Mouse (Mus musculus): ENCODE measurements at regions not wholly inside any gene's neighbourhood (a gene's known extent, or its start where the extent isn't known, plus 50 kb on each side); places are given as distances from the start of the nearest gene placed in this dataset.

DNA sequence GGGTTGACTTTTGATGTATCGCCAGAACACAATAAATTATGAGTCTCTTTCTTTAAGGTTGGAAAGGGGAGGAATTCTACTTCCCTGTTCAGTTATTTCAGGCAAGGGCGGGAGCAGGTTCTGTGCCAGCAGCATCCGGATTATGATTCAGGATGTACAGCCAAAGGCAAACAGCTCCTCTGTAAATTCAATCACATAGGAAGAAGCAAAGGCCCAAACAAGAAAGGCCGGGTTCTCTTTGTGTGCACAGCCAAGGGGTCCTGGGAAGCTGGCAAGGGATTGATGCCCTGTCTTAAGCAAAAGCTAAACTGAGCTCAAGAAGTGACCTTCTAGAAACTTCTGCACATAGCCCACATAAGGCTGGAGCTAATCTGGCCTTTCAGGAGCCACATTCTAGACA lies 135.9 kb upstream of the Hes1 start:
- no peaks in the 10 kb centered on the region for H3K36me3 ChIP-seq (ENCODE audit: insufficient read depth, low read length)
- no peak overlapping the region for H3K4me2 ChIP-seq (ENCODE audit: low read depth, low read length, poor library complexity, severe bottlenecking)
- H3K27ac ChIP-seq (ENCODE audit: low read depth, low read length), result no peak overlapping the region
- no peaks in the 10 kb centered on the region for H3K9me3 ChIP-seq (ENCODE audit: low read length)
- ATAC-seq (ENCODE audit: low FRiP score) (no peak), DNase-seq (ENCODE audit: low spot score) (no peak)
- no peak overlapping the region for H3K9ac ChIP-seq (replicated peaks; ENCODE audit: low read length, poor library complexity, severe bottlenecking)
- H3K4me1 ChIP-seq (ENCODE audit: insufficient read depth, low read length), result no peaks in the 10 kb centered on the region
- no peak for TF ChIP-seq CTCF (IDR thresholded peaks at IDR 0.05)
- no peak overlapping the region for H3K4me3 ChIP-seq (ENCODE audit: low read depth, low read length)
- H3K27me3 ChIP-seq (ENCODE audit: insufficient read depth, low read length), result no peaks in the 10 kb centered on the region
- WGBS, result 92% methylated on average over 4 of the region's 4 CpGs

DNA sequence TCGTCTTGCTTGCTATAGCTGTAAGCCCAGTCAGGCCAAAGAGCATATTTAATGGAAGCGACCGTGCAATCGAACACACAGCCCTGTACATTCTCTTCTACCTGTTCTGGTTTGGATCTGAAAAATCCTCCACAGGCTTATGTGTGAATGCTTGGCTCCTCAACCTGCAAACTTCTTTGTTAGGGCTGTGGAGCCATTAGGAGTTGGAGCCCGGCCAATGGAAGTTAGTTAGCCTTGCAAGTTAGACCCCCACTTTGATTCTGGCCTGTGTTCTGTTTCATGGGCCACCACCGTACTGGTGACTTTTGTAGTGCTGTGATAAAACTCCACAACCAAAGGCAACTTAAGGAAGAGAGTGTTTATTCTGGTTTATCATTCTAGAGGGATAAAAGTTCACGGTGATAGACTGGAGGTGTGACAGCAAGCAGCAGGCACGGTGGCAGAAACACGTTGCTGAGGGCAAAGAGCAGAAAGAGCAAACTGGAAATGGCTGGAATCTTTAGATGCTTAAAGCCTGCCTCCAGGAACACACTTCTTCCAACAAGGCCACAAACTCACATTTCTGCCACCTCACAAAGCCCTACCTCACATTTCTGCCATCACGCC lies 132.3 kb upstream of the Hes1 start:
- no peaks in the 10 kb centered on the region for H3K9me3 ChIP-seq (ENCODE audit: low read length)
- no peak for TF ChIP-seq CTCF (IDR thresholded peaks at IDR 0.05)
- no peaks in the 10 kb centered on the region for H3K4me1 ChIP-seq (ENCODE audit: insufficient read depth, low read length)
- H3K4me3 ChIP-seq (ENCODE audit: low read depth, low read length), result no peak overlapping the region
- no peak for DNase-seq (ENCODE audit: low spot score)
- no peak for ATAC-seq (ENCODE audit: low FRiP score)
- H3K36me3 ChIP-seq (ENCODE audit: insufficient read depth, low read length), result no peaks in the 10 kb centered on the region
- H3K27ac ChIP-seq (ENCODE audit: low read depth, low read length), result no peak overlapping the region
- H3K4me2 ChIP-seq (ENCODE audit: low read depth, low read length, poor library complexity, severe bottlenecking), result no peak overlapping the region
- no peaks in the 10 kb centered on the region for H3K27me3 ChIP-seq (ENCODE audit: insufficient read depth, low read length)
- no peak overlapping the region for H3K9ac ChIP-seq (replicated peaks; ENCODE audit: low read length, poor library complexity, severe bottlenecking)
- WGBS, result 88% methylated on average over 10 of the region's 10 CpGs

DNA sequence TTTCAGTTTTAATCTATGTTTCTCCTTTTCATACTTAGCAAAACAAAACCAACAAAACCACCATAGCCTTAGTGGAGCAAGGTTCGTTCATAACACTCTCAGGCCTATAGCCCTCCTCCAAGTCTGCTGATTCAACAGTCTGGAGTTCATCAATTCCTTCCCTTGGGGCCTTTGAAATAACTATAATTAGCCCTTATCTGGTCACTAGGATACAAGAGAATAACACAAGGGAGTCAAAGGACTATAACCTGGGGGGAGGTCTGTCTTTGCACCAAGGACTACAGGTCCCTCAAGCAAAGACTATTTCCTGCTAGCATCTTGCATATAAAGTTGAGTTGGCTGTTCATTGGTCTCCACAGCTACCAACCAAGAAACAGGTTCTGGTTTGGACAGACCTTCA lies 129.5 kb upstream of the Hes1 start:
- WGBS, result 91% methylated on average over 1 of the region's 1 CpGs
- Histone ChIP-seq H3K4me2 (ENCODE audit: low read depth, low read length, poor library complexity, severe bottlenecking) (no peak overlapping the region), H3K4me3 (ENCODE audit: low read depth, low read length) (no peak overlapping the region), H3K4me1 (ENCODE audit: insufficient read depth, low read length) (no peaks in the 10 kb centered on the region), H3K27me3 (ENCODE audit: insufficient read depth, low read length) (0 out of 2 replicates have a peak, but pooled peaks cover 2% of the 10 kb centered on the region), H3K9me3 (ENCODE audit: low read length) (no peaks in the 10 kb centered on the region), H3K36me3 (ENCODE audit: insufficient read depth, low read length) (no peaks in the 10 kb centered on the region), H3K27ac (ENCODE audit: low read depth, low read length) (no peak overlapping the region), H3K9ac (replicated peaks; ENCODE audit: low read length, poor library complexity, severe bottlenecking) (no peak overlapping the region)
- no peak for TF ChIP-seq CTCF (IDR thresholded peaks at IDR 0.05)
- no peak for ATAC-seq (ENCODE audit: low FRiP score)
- DNase-seq (ENCODE audit: low spot score), result no peak

GRCm38 (mm10) chr16:29938700-29939099 lies 125.5 kb upstream of the Hes1 start:
- 95% methylated on average over 9 of the region's 9 CpGs for WGBS
- Histone ChIP-seq H3K27ac (ENCODE audit: low read depth, low read length) (no peak overlapping the region), H3K27me3 (ENCODE audit: insufficient read depth, low read length) (0 out of 2 replicates have a peak, but pooled peaks cover 4% of the 10 kb centered on the region), H3K4me1 (ENCODE audit: insufficient read depth, low read length) (no peaks in the 10 kb centered on the region), H3K4me3 (ENCODE audit: low read depth, low read length) (no peak overlapping the region), H3K9ac (replicated peaks; ENCODE audit: low read length, poor library complexity, severe bottlenecking) (no peak overlapping the region), H3K9me3 (ENCODE audit: low read length) (no peaks in the 10 kb centered on the region), H3K36me3 (ENCODE audit: insufficient read depth, low read length) (no peaks in the 10 kb centered on the region), H3K4me2 (ENCODE audit: low read depth, low read length, poor library complexity, severe bottlenecking) (no peak overlapping the region)
- no peak for ATAC-seq (ENCODE audit: low FRiP score)
- TF ChIP-seq CTCF (IDR thresholded peaks at IDR 0.05), result no peak
- DNase-seq (ENCODE audit: low spot score), result no peak

GRCm38 (mm10) chr16:29939331-29939850 lies 124.8 kb upstream of the Hes1 start:
- H3K27me3 ChIP-seq (ENCODE audit: insufficient read depth, low read length), result 0 out of 2 replicates have a peak, but pooled peaks cover 4% of the 10 kb centered on the region
- ATAC-seq (ENCODE audit: low FRiP score) (no peak), DNase-seq (ENCODE audit: low spot score) (no peak)
- no peaks in the 10 kb centered on the region for H3K4me1 ChIP-seq (ENCODE audit: insufficient read depth, low read length)
- no peak overlapping the region for H3K9ac ChIP-seq (replicated peaks; ENCODE audit: low read length, poor library complexity, severe bottlenecking)
- WGBS, result 89% methylated on average over 8 of the region's 8 CpGs
- no peak overlapping the region for H3K27ac ChIP-seq (ENCODE audit: low read depth, low read length)
- H3K36me3 ChIP-seq (ENCODE audit: insufficient read depth, low read length), result no peaks in the 10 kb centered on the region
- H3K4me2 ChIP-seq (ENCODE audit: low read depth, low read length, poor library complexity, severe bottlenecking), result no peak overlapping the region
- no peaks in the 10 kb centered on the region for H3K9me3 ChIP-seq (ENCODE audit: low read length)
- no peak for TF ChIP-seq CTCF (IDR thresholded peaks at IDR 0.05)
- H3K4me3 ChIP-seq (ENCODE audit: low read depth, low read length), result no peak overlapping the region

- Histone ChIP-seq H3K9ac (replicated peaks; ENCODE audit: low read length, poor library complexity, severe bottlenecking) (no peak overlapping the region), H3K9me3 (ENCODE audit: low read length) (no peaks in the 10 kb centered on the region), H3K4me3 (ENCODE audit: low read depth, low read length) (no peak overlapping the region), H3K4me1 (ENCODE audit: insufficient read depth, low read length) (no peaks in the 10 kb centered on the region), H3K36me3 (ENCODE audit: insufficient read depth, low read length) (no peaks in the 10 kb centered on the region), H3K4me2 (ENCODE audit: low read depth, low read length, poor library complexity, severe bottlenecking) (no peak overlapping the region), H3K27me3 (ENCODE audit: insufficient read depth, low read length) (0 out of 2 replicates have a peak, but pooled peaks cover 4% of the 10 kb centered on the region), H3K27ac (ENCODE audit: low read depth, low read length) (no peak overlapping the region)
- no peak for DNase-seq (ENCODE audit: low spot score)
- WGBS, result 70% methylated on average over 12 of the region's 12 CpGs
- no peak for ATAC-seq (ENCODE audit: low FRiP score)
- TF ChIP-seq CTCF (IDR thresholded peaks at IDR 0.05), result no peak
These were observed 124.1 kb upstream of the Hes1 start for GRCm38 (mm10) chr16:29939869-29940707.

Measured in midbrain, postnatal 0 days (tissue).